Mouse (Mus musculus) E14TG2a.4 (cell line): ENCODE results near the gene Ergic1.

Experiments used
- CTCF ChIP-seq: conservative IDR thresholded peaks from 2 replicates; pipeline ENCODE4 v1.5.1; 2014; ENCODE audit warnings: low read length
- NANOG ChIP-seq: IDR thresholded peaks from 2 replicates; pipeline ENCODE4 v1.6.1; 2014; ENCODE audit warnings: borderline replicate concordance, low read length, mixed read lengths
- POU5F1 ChIP-seq: IDR thresholded peaks from 2 replicates; pipeline ENCODE4 v1.6.1; 2014; ENCODE audit warnings: low read length, borderline replicate concordance

- no peak for TF ChIP-seq CTCF
- no peak for TF ChIP-seq POU5F1
- TF ChIP-seq NANOG, result no peak
Measured at GRCm38 (mm10) chr17:26574118-26574517, 12.8 kb downstream of the Ergic1 start.
